Mouse (Mus musculus): ENCODE measurements at regions not wholly inside any gene's neighbourhood (a gene's known extent, or its start where the extent isn't known, plus 50 kb on each side); places are given as distances from the start of the nearest gene placed in this dataset.

GRCm38 (mm10) chr13:97453090-97453430 lies 212.2 kb downstream of the Enc1 start:
- TF ChIP-seq GATA1 (IDR thresholded peaks at IDR 0.05; ENCODE audit: low read length): no peak

GRCm38 (mm10) chr13:97452386-97453089 lies 211.6 kb downstream of the Enc1 start:
- no peak for TF ChIP-seq GATA1 (IDR thresholded peaks at IDR 0.05; ENCODE audit: low read length)

- TF ChIP-seq GATA1 (IDR thresholded peaks at IDR 0.05; ENCODE audit: low read length): no peak
Observed at GRCm38 (mm10) chr13:97451276-97451675, 210.4 kb downstream of the Enc1 start.

GRCm38 (mm10) chr13:97448123-97448522 lies 207.2 kb downstream of the Enc1 start:
- TF ChIP-seq GATA1 (IDR thresholded peaks at IDR 0.05; ENCODE audit: low read length): no peak

GRCm38 (mm10) chr13:97443731-97444428 lies 203.0 kb downstream of the Enc1 start:
- TF ChIP-seq GATA1 (IDR thresholded peaks at IDR 0.05; ENCODE audit: low read length): no peak

- TF ChIP-seq GATA1 (IDR thresholded peaks at IDR 0.05; ENCODE audit: low read length): no peak
Observed at GRCm38 (mm10) chr13:97442806-97443205, 201.9 kb downstream of the Enc1 start.

- TF ChIP-seq GATA1 (IDR thresholded peaks at IDR 0.05; ENCODE audit: low read length): no peak
Observed at GRCm38 (mm10) chr13:97442283-97442682, 201.4 kb downstream of the Enc1 start.

GRCm38 (mm10) chr13:97441803-97442202 lies 200.9 kb downstream of the Enc1 start:
- TF ChIP-seq GATA1 (IDR thresholded peaks at IDR 0.05; ENCODE audit: low read length): no peak

- TF ChIP-seq GATA1 (IDR thresholded peaks at IDR 0.05; ENCODE audit: low read length): no peak
Observed at GRCm38 (mm10) chr13:97439216-97439979, 198.5 kb downstream of the Enc1 start.

GRCm38 (mm10) chr13:97438692-97439091 lies 197.8 kb downstream of the Enc1 start:
- TF ChIP-seq GATA1 (IDR thresholded peaks at IDR 0.05; ENCODE audit: low read length): no peak

- TF ChIP-seq GATA1 (IDR thresholded peaks at IDR 0.05; ENCODE audit: low read length): no peak
Observed at GRCm38 (mm10) chr13:97438277-97438676, 197.4 kb downstream of the Enc1 start.

- no peak for TF ChIP-seq GATA1 (IDR thresholded peaks at IDR 0.05; ENCODE audit: low read length)
Observed at GRCm38 (mm10) chr13:97436719-97437350, 195.9 kb downstream of the Enc1 start.

- no peak for TF ChIP-seq GATA1 (IDR thresholded peaks at IDR 0.05; ENCODE audit: low read length)
Observed at GRCm38 (mm10) chr13:97435865-97436718, 195.2 kb downstream of the Enc1 start.

GRCm38 (mm10) chr13:97434961-97435864 lies 194.3 kb downstream of the Enc1 start:
- no peak for TF ChIP-seq GATA1 (IDR thresholded peaks at IDR 0.05; ENCODE audit: low read length)
